Mouse (Mus musculus) layer of hippocampus, postnatal 10 days (tissue): Measurements from ENCODE around the gene Myef2. TPM values are rescaled to one million over a fixed set of nuclear protein-coding genes. Genes with fewer than 3 reads are reported as not detected.
A peak's percentile ranks its signal among the peaks of the same experiment; 100 is the strongest.
"Not testable (repeated sequence)": the region's sequence is repeated elsewhere in the genome, so short reads cannot be mapped to it uniquely, and the experiment has no call there.

Experiments
- DNase-seq, 2 experiments: peaks; one replicate each; pipeline ENCODE4 v3.0.0; 2021; ENCODE audit warnings: low spot score in 2 of 2
- long read RNA-seq: library from polyadenylated mRNA; stranded (forward); transcript quantifications from one replicate; pipeline ENCODE4 v2.0.0, GENCODE M21; 2023
- total RNA-seq, 2 experiments: library from RNA; stranded (reverse); gene quantifications; 2 replicates each; pipeline ENCODE4 v1.2.3; 2021

Myef2 gene
- total RNA-seq = 100 to 1,000 TPM; 141 to 146 TPM
- long read RNA-seq, partial matches to known transcripts = 10 of 59 reads
- long read RNA-seq, other reads (novel, unspliced or antisense) = 49 of 59 reads

DNA sequence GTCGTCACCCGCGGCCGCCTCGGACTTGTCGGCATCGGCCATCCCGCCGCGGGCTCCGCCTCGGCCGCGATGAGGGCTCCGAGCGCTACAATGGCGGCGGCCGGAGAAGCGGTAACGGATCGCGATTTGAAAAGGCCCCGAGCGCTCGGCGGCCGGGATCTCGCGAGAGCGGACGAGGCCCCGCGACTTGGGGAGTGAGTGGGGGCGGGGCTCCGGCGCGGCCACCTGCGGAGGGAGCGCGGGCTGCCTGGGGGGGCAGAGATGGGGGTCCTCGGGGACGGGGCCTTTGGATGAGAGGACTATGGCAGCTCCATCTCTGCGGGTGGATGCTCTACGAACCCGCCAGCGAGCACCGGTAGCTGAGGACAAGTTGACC lies at the start of gene Myef2:
Myef2 (minus strand) TSS at position 185 of the 376 bp plus-strand sequence.
- peak; percentile 83 to 90 for DNase-seq

DNA sequence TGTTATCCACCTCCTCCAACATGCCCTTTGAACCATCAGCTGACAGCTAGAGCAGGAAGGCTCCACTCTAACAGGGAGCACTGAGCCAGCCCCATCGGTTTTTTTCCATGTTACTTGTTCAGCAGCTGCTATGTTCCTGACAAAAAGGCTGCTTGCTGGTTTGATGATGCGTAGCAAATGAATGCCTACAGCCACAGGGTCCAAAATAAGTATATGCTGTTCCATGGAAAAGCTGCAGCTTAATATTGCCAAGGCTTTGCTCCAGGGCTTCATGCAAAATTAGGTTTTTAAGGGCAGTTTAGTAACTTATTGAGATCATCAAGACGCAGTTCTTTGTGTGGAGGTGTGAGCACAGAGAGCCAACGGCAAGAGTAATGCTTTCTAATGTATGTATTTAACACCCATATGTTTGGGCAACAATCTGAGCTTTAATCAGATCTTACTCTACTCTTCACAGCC lies 38.6 kb upstream of the Myef2 start:
- no peak for DNase-seq

DNA sequence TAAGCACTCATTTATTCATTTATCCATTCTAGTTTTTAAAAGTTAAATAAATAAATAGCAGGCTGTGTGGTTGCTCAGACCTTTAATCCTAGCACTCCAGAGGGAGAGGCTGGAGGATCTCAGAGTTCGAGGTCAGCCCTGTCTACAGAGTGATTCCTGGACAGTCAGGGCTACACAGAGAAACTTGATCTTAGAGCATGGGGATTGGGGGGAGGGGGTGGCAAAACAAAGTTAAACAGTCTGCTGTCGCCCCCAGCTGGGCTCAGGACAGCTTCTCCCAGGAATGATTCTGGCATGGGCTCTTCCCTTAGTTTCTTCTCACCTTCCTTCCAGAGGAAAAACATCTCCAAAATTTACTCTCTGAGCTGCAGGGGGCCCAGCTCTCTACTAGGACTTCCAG lies 32.0 kb upstream of the Myef2 start:
- DNase-seq = no peak

DNA sequence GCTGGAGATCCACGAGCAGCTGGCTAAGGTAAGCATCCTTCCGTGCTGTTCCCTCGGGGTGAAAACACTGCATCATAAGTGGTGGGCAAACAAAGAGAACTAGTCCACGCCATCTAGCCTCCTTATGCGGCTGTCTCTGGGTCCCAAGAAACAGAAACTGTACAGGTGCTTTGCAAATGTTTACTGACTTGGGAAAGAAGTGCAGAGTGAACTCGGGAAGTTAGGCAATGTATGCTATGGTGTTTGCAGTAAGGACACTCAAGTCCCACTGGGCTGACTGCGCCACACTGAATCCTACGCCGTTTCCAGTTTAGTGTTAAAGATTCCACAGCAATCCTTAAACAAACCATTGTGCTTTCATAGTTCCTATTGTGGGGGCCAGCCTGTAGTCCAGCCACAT lies 30.8 kb upstream of the Myef2 start:
- DNase-seq = no peak

DNA sequence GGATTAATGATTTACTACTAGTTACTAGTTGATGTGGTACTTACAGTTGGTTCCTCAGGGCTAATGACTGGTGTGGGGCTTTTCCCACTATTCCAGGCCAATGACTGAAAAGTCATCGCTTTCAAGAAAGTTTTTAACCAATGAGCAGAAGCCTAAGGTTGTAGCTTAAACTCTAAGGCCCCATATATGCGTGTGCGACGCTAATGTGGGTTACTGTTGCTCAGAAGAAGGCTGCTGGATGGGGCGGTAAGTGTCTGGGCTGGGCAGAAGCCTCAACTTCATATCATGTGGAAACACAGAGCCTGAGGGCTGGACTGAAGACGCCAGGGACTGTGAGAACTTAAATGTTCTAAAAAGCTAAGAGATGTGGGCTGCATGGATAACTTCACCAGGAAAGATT lies 28.9 kb upstream of the Myef2 start, which contains the start of gene Slc12a1:
Slc12a1 (plus strand) TSS at position 118 of the 400 bp plus-strand sequence.
- no peak for DNase-seq

DNA sequence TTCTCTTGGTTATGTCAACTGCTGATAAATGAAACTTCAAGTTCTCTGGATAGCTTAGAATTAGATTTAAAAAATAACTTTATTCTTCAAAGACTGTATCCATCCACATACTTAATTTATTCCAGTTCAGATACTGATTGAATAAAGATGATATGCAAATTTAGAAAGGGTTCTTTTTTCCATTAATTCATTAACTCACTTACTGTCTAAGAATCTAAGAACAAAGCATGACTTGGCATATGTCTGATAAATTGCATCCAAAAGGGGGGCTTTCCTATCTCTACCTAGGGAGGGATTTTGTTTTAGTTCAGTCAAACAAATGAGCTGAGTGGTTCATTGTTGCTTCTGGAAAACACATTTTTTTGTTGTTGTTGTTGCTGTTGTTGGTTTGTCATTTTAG lies 18.9 kb upstream of the Myef2 start:
- no peak for DNase-seq

DNA sequence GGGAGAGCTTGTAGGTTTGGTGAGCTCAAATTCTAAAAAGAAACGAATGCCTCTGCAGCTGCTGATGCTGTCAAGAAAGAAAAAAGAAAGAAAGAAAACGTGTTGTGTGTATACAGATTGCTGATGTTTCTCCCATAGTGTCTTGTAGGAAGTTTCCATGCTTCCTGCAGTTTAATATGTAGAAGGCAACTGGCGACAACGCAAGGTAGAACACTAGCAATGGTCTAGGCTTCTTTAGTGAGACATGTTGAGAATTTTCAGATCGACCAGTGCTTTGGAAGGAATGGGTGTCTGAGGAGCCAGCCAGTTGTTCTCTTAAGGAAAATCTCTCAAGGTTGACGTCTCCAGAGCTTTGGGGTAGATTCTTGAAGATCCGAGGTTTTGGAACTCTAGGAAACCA lies 13.4 kb upstream of the Myef2 start:
- no peak for DNase-seq

DNA sequence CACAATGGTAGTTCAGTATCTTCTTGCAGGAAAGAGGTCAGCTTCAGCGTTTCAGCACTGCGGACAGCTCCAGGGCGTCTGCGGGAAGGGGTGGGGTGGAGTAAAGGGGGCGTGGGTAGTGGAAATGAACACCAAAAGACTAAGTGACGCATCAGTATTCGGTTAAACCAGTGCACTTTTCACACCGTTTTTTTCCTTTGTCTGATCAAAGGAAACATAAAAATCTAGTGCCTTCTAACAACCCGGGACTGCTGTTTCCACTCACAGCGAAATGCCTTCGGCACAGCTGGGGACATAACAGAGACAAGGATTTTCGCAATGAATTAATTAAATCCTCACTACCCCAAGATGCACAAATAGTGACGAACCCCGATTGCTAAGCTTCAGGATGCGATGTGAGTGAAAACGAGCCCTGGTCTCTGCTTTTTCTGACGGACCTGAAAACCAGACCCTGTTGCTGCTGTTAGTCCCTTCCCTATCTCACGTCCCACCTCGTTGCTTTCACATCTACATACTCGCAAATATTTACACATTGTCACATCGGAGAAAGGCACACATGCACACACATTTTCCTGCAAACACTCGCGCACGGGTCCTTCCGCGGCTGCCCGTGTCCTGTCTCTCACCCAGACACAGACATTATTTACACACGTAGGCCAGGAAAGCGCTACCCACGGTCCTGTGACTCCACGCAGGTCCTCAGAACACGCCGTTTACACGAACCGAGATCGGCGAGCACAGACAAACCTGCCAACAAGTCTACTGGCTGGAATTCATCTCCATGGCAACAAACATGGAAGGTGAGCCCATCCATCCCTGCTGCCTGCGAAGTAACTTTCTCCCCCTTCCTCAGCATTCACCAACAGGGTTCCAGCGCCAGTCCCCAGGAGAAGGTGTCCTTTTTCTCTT lies 12.7 kb upstream of the Myef2 start, which contains the start of gene Ctxn2:
Ctxn2 (plus strand) TSS at position 790 of the 909 bp plus-strand sequence.
- DNase-seq = peak; percentile 70 to 73

DNA sequence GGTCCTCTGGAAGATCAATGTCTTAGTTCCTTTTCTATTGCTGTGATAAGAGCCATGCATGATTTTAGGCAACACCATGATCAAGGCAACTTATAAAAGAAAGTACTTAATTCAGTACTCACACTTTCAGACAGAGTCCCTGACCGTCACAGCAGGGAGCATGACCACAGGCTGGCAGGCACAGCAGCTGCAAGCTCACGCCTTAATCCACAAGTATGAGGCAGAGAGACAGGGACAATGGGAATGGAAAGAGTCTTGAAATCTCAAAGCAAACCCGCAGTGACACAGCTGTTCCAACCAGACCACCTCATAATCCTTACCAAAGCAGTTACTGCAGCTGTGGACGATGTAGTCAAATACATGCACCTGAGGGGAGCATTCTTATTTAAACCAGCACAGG lies 10.7 kb upstream of the Myef2 start:
- no peak for DNase-seq

DNA sequence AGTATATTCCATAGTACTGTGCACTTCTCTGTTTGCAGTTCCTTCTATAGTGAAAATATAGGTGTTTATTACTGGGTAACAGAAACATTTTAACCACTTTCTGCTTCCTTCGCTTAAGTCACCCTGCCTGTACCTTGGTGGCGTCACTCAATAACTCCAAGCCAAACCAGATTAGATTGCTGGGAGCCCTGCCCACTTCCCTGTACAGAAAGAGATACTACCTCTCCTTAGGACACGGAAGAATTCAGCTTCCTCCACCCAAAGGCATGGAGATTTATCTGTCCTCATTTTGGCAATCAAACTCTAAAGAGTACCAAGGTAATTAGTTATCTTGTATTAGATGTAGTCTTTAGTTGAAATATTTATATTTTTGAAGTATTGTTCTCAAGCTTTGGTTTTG lies 3.3 kb upstream of the Myef2 start:
- DNase-seq = no peak

DNA sequence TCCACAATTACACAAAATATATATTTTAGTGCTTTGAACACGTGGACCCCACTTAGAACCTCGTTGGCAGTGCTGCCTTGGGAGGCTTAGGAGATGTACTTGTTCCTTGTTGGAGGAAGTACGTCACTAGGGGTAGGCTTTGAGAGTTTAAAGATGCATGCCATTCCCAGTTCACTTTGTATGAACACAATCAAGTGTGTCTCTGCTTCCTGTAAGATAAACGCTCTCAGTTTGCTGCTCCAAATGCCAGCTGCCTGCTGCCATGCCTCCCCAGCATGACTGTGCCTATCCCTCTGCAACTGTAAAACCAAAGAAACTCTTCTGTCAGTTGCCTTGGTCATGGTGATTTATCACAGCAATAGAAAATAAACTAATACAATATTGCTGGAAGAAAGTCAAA lies 2.4 kb upstream of the Myef2 start:
- no peak for DNase-seq

DNA sequence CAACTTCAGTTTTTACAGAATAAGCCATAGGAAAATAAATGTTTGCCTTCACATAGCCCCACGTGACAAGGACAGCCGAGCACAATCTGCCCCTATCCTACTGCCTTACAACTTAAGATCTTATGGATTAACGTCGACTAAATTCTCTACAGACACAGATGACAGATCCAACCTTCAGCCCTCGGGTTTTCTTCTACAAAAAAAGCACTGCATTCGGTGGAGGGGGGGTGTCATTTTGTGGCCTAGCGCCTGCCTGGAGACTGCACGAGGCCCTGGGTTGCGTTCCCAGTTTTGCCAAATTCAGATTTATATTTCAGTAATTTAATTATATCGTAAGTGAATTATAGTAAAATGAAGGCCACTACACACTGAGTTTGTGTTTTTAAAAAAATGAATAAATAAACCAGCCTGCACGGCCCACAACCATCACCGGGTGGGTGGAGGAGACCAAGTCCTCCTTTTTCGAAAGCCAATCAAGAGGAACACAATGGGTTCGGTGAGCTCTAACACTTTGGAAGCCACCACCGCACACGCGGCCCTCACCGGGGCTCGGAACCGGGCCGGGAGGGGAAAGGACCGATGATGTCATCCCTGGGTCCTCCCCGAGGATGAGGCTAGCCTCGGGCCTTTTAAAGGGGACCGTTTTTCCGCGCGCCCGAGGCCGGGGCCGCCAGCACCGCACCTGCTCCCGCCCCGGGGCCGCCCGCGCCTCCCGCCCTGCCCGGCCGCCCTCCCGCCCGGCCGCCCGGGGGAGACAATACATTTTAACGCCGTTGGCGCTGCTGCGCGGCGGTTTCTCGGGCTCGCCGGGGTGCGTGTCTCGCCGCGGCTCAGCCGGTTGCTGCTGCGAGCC lies 611 bp downstream of the Myef2 start:
- DNase-seq = peak; percentile 61 to 69

DNA sequence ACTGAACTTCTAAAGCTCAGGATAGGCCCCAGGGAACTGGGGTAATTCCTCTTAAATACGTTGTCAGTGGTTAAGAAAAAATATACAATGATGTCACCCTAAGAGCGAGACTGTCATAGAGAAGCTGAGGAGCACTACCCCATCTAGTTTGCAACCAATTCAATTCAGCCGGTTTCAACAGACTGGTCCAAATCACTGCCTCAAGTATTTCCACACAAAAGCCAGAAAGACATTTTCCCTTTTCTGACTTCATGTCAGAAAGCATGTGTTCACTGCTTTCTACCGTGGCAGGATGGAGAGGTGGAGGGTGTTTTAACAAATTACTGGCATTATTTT lies 1.2 kb downstream of the Myef2 start:
- DNase-seq = peak in 1 of 2 experiments; percentile 7

DNA sequence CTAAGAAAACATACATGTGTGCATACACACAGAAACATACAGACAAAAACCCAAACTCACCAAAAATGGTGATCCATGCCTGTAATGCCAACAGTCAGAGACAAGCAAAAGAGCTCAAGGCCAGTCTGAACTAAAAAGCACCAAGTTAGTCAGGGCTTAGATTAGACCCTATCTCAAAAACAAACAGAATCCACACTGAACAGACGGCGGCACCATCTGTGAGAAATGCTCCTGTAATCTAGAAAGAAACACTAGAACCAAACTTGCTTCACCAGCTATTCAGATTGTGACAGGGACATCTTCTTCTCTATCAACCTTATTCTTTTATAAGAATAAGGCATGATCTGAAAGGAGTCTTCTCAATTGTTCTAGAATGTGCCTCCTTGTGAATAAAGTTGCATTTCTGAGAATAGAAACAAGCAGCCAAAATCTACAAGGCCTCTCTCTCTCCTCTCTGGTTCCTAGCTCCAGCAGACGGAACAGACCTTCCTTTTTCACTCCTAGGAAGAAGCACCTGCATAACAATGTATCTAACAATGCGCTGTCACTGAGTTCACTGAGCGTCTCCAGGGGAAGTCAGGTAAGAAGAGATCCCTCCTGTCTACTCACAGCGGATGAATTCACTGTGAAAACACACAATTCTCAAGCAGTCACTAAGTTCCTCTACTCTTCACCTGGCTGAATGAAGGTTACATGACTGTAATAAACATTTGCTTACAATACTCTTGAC lies 3.9 kb downstream of the Myef2 start:
- peak in 1 of 2 experiments; percentile 27 for DNase-seq

DNA sequence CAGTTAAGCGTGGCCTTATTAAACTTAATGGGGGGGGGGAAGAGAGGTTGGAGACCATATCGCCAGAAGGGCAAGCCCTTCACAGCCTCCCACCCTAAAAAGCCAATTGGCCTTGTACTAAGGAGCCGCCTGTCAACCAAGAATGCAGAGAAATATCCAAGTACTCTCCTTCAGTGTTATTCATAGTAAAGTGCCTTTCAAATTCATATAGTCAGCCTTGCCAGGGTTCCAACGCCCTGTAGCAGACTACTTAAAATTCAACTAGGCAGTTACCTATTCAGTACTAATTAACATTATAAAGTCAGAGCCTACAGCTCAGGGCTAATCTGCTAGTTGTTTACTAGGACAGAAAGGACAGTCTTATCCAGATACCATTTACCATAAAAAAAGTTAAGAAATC lies 16.9 kb downstream of the Myef2 start:
- DNase-seq = not testable (repeated sequence)

DNA sequence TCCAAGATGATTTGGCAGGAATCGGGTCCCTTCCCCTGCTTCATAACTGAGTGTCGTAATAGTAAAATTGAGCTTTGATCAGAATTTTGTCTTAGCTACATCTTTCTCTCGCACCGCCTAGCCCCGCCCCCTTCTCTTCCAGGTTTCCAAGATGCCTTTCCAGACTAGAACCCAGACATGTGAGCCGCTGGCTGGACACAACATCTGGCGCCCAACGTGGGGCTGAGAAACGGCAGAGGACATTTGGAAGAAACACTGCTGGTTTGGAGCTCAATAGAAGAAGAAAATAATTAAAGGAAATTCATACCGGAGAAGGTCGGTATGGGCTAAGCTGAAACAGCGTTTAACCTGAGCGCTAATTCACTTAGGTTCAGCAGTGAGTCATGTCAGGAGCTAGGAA lies 19.0 kb downstream of the Myef2 start:
- DNase-seq = not testable (repeated sequence)

DNA sequence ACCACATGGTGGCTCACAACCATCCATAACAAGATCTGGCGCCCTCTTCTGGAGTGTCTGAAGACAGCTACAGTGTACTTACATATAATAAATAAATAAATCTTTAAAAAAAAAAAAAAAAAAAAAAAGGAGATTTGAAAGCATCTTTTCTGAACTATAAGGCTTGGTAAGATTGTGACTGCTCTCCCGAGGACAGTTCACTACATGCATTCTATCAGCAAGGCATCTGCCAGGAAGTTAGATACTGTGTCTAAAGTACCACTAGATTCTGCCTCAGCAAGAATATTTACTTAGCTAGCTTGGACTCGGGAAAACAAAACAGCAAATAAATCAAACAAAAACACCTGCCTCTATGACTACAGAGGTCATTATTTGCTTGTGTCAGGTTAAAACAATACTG lies 31.3 kb downstream of the Myef2 start:
- not testable (repeated sequence) for DNase-seq

DNA sequence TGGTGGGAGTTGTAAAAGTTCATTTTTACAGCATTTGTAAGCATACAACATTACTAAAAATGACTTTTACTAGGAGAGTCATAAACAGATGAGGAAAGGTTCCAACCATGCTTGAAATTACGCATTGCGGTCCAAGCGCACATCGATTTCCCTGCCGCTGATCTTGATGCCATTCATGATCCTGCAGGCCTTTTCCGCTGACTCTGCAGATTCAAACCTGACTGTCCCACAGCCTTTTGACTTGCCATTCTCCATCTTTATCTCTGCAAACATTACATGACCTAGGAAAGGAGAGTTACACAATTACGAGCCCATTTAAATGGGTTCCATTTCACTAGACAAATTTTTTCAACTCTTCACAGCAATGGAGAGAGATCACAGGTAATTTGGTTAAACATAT lies 34.7 kb downstream of the Myef2 start:
- no peak for DNase-seq

DNA sequence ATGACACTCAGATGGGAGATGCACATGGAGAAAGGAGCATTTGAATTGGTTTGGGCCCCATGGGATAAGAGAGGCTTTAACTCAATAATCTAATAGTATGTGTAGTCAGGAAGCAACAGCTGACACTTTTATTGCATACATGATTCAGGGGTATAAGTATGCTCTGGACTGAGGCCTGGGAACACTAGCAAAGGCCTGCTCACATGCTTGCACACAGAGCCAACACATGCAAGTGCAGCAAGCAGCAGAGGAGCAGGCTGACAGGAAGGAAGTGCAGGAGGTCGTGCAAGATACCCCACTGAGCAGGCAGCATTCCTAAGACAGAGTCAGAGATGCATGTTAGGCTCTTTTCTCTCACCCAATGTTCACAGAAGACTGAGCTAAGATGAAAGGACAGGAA lies 39.6 kb downstream of the Myef2 start:
- no peak for DNase-seq

DNA sequence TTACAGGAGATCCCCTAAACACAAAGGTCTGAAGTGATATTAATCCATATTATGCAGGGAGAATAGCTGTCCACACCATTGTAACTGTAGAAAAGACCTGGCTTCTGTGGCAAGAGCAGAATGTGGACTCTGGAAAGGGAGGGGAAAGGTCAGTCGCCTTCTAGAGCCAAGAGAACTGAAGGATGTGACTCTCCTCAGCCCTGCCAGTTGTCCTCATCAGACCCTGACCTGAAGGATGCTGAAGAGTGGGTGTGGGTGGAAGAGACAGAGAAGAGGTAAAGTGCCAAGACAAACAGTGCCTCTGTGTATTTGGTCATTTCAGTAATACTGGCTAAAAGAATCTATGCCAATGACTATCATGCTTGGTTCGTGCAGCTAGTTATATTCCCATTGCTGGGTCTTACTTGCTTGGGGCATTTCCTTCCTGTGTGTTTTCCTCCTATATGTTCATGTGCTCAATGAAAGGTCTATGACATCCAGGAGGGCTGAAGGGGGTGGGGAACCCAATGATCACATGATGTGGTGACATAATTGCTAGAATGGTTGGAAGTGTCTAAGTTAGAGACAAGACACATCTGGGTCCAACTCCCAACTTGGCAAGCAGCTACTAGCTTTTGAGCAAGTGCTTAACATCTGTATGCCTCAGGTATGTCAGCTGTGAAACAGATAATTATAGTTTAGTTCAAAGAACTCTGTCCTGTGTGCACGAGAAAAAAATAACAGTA lies 50.2 kb downstream of the Myef2 start:
- no peak for DNase-seq

DNA sequence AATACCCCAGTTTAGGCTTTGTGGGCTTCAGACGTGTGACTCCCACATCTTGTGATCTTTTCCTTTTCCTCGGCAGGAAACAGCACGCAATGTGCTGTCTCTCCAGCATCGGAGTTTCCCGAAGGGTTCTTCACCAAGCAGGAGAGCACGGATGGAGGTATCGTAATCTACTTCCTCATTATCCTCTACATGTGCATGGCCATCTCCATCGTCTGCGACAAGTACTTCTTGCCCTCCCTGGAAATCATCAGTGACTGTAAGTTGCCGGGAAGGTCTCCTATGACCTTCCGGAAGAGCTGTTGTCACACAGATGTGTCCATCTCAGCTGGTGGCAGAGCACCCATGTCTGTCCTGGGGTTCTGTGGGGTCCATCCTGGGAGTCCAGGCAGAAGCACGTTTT lies 54.8 kb downstream of the Myef2 start:
- DNase-seq = no peak
